Mouse (Mus musculus): Measurements from ENCODE around the gene Dbx1.

The Dbx1 gene

GRCm38 (mm10) chr7:49636491-49637115 is at the start of gene Dbx1:
Gene Dbx1, minus strand, starts transcription at chr7:49636849.
- no peak for DNase-seq (ENCODE audit: extremely low read depth, low read depth, low spot score)

DNA sequence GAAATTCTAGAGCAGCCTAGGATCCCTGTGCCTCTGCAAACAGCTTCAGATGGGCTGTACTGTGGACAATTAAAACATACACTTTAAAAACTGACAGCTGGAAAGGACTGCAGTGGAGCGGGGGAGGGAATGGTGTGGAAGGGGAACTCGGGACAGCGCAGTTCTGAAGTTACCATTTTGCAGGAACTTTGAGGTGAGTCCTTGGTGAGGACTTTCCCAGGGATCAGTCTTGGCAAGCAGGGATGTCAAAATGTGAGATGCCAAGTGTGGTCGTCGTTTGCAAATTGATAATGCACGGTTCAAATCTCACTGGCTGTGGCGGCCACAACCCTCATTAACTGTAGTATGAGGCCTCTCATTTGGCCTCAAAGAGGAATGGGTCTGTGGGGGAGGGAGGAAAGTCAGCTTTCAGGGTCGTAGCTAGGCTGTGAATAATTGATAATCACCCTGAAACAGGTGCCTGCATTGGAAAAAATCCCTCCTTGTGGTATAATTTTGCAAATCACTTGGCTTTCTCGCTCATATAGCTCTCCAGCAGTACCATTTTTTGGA is 42.3 kb upstream of the Dbx1 start:
- DNase-seq (ENCODE audit: extremely low read depth, low read depth, low spot score): no peak

DNA sequence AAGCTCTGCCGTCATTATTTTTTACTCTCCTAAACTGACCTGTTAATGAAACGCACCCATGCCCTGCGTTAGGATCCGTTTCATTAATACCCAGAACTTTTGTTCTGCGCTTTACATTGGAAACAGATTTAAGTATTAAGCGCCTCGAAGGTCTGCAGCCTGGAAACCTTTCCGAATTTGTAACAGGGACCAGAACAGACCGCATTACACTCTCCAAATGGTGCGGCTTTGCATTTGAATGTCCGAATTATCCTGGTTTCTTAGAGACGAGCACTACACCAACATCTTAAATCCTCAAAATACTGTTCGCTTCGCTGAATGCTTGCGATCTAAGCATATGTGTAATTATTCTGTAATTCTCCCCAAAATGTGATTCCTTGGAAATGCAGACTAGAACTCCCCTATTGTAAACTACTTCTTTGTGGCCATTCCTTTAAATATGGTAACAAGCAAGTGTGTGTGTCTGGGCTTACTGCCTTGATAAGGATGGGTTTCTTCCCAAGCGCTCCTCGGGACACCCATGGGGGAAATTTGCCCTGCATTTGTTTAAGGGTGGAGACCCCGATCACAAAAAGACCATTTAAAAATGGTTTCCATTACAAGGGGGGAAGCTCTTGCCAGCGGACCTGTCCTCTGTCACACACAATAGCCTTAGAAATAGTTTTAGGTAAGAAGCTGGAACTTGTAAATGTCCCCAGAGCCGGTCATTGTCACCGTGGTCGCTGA is 41.6 kb upstream of the Dbx1 start:
- no peak for DNase-seq (ENCODE audit: extremely low read depth, low read depth, low spot score)

DNA sequence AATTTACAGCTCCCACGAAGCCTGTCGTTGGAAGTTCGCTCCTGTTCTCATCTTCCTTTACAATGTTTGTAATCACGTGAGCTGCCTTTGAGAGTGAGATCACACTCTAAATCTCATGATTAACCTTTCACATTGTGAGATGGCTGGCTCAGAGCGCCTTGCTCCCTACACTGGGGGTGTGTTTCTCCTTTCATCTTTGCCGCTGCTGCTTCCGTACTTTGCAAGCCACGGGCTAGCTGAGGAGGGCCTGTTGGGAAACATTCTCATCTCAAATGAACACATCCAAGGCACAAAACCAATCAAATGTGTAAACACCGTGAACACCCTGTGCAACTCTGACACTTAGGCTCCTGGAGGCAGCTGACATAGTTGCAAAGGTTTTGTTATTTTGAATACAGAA is 40.5 kb upstream of the Dbx1 start:
- DNase-seq (ENCODE audit: extremely low read depth, low read depth, low spot score): no peak

DNA sequence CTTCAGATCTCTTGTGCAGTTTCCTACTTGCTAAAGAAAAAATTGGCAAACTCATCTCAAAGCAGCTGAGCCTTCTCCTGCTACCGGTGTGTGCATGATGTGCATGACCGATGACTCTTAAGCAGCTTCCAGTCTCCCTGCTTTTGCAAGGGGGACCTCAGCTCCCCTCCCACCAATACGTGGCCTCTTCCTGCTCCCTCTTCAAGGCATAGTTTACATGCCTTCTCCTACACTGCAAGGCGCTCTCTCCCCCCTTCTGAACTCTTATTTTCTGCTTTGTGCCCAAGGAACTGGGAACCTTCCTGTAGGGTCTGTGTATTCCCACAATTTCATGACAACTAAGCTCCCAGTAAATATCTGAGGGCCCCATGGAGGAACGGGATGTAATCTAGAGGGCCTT is 40.0 kb upstream of the Dbx1 start:
- DNase-seq (ENCODE audit: extremely low read depth, low read depth, low spot score): no peak

GRCm38 (mm10) chr7:49668260-49668857 is 31.7 kb upstream of the Dbx1 start:
- DNase-seq (ENCODE audit: extremely low read depth, low read depth, low spot score): no peak

DNA sequence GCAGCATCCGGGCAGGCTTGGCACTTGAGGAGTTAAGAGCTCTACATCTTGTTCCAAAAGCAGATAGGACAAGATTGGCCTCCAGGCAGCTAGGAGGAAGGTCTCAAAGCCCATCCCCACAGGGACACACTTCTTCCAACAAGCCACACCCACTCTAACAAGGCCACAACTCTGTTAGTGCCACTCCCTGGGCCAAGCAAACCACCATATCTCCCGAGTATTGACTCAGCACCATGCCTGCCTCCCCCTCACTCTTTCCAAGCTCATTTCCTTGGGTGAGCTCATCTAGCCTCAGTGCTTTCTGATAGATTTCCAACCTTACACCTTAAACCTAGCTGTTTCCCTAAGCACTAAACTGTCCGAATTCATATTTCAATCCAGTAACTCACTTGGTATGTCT is 26.9 kb upstream of the Dbx1 start:
- no peak for DNase-seq (ENCODE audit: extremely low read depth, low read depth, low spot score)

- DNase-seq (ENCODE audit: extremely low read depth, low read depth, low spot score): no peak
These were observed 25.9 kb upstream of the Dbx1 start for GRCm38 (mm10) chr7:49662492-49663026.

DNA sequence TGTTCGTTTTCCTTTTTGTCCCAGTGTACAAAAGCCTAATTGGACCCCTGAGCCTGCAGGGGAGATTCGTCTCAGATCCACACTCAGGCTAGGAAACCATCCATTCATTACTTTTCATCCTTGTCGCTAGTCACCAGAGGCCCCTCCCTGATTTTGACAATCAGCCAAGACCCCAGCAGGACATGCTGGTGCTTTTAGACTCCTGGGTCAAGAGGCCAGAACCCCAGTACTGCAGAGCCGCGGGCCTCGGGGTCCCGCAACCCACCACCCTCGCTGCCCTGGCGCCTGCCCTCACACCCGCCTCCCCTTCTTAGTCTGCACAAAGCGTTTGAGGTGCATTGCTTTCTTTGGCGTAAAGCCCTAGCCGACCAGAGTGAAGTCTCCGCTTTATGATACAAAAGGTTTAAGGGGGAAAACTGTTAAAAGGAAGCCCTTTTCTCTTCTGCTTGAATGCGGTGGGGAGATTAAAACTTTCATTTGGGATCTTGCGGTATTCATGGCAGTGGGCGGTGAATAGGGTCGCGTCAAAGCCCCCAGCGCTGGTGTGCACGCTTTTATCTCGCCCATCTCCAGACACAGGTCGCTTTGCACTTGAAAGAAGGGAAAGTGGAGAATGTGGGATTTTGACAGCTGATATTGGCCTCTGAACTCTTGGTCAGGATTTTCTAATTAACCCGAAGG is 25.3 kb upstream of the Dbx1 start:
- DNase-seq (ENCODE audit: extremely low read depth, low read depth, low spot score): no peak

- no peak for DNase-seq (ENCODE audit: extremely low read depth, low read depth, low spot score)
These were observed 4.2 kb upstream of the Dbx1 start for GRCm38 (mm10) chr7:49640709-49641305.

- no peak for DNase-seq (ENCODE audit: extremely low read depth, low read depth, low spot score)
These were observed 3.4 kb upstream of the Dbx1 start for GRCm38 (mm10) chr7:49639864-49640708.

GRCm38 (mm10) chr7:49638941-49639776 is 2.5 kb upstream of the Dbx1 start:
- no peak for DNase-seq (ENCODE audit: extremely low read depth, low read depth, low spot score)

DNA sequence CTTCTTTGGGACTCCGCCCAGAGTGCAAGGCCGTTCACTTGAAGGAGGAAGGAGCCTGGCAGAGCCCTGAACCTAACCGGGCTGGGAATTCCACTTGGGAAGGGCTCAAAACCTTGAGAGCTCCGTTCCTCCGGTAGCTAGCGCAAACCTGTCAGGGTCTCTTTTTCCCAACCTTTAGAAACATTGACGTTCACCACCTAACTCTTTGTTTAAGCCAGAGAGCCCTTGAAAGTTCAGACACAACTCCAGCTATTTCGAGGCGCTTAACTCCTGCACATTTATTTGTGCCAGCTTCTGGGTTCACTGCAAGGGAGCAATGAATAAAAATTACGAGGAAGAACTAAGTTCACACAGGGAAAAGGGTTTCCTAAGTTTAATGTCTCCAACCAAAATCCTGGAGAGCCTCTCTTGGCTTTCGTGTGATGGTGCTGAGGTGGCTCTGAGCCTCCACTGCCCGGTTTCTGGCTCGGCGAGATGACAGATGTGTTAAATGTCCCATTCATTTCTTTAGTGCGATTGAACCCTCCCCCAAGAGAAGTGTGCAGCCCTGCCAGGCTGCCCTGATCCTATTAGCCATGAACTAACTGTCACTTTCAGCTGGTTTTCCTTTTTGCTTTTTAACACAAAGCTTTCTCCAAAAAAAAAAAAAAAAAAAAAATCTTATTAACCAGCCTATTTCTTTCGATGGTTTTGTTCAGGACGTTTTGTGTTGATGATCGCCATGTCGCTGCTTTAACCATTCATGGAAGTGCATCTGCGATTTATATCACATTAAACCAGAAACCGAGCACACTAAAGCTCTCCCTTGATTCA is 1.4 kb upstream of the Dbx1 start:
- no peak for DNase-seq (ENCODE audit: extremely low read depth, low read depth, low spot score)

GRCm38 (mm10) chr7:49637281-49637680 is 632 bp upstream of the Dbx1 start:
- no peak for DNase-seq (ENCODE audit: extremely low read depth, low read depth, low spot score)

- DNase-seq (ENCODE audit: extremely low read depth, low read depth, low spot score): no peak
These were observed 678 bp downstream of the Dbx1 start for GRCm38 (mm10) chr7:49635971-49636370.

GRCm38 (mm10) chr7:49635074-49635621 is 1.5 kb downstream of the Dbx1 start:
- DNase-seq (ENCODE audit: extremely low read depth, low read depth, low spot score): no peak

- DNase-seq (ENCODE audit: extremely low read depth, low read depth, low spot score): no peak
These were observed 2.2 kb downstream of the Dbx1 start for GRCm38 (mm10) chr7:49634291-49635073.
